Mouse (Mus musculus): ENCODE data around the gene Prr14. TPM values are rescaled to one million over a fixed set of nuclear protein-coding genes. Genes with fewer than 3 reads are reported as not detected.
A peak's percentile ranks its signal among the peaks of the same experiment; 100 is the strongest.
"Not testable (repeated sequence)": the region's sequence is repeated elsewhere in the genome, so short reads cannot be mapped to it uniquely, and the experiment has no call there.

The Prr14 gene
- polyA plus RNA-seq (2016; fragmentation: Nextera tagmentation; extraction: Ambion mirVana) = 41.0 and 43.7 TPM in 2 replicates

- H3K36me3 ChIP-seq = peaks cover 81% of the 10 kb centered on the region
- H3K4me3 ChIP-seq (replicated peaks); H3K4me2 ChIP-seq; H3K9ac ChIP-seq (replicated peaks); H3K27ac ChIP-seq; H3K27me3 ChIP-seq; H3K9me3 ChIP-seq; H3K4me1 ChIP-seq (replicated peaks); ATAC-seq (ENCODE audit: insufficient number of reproducible peaks, insufficient read depth, low FRiP score, low TSS enrichment, low read depth): not testable (repeated sequence)
- 94% methylated on average over 8 of the region's 8 CpGs for WGBS
Observed at GRCm38 (mm10) chr7:127459311-127459710, at the start of gene Prr14. Prr14 (plus strand) TSS chr7:127459611.

GRCm38 (mm10) chr7:127411418-127411817 is 48.0 kb upstream of the Prr14 start:
- WGBS = 86% methylated on average over 2 of the region's 2 CpGs
- no peaks in the 10 kb centered on the region for H3K27me3 ChIP-seq
- no peaks in the 10 kb centered on the region for H3K9me3 ChIP-seq
- H3K36me3 ChIP-seq = peaks cover 3% of the 10 kb centered on the region; the same call in 1 of the 2 replicates
- ATAC-seq (ENCODE audit: insufficient number of reproducible peaks, insufficient read depth, low FRiP score, low TSS enrichment, low read depth) = no peak
- peaks cover 2% of the 10 kb centered on the region; the same call in 1 of the 2 replicates for H3K4me1 ChIP-seq (replicated peaks)
- no peak overlapping the region for H3K27ac ChIP-seq
- no peak overlapping the region for H3K4me2 ChIP-seq
- no peak overlapping the region for H3K4me3 ChIP-seq (replicated peaks)
- no peak overlapping the region for H3K9ac ChIP-seq (replicated peaks)

- ATAC-seq (ENCODE audit: insufficient number of reproducible peaks, insufficient read depth, low FRiP score, low TSS enrichment, low read depth) = peak; percentile 88
- Histone ChIP-seq H3K27ac (peak within 1 kb of the TSS; percentile 77), H3K36me3 (peaks cover 23% of the 10 kb centered on the region), H3K9me3 (no peaks in the 10 kb centered on the region), H3K4me1 (replicated peaks) (peaks cover 14% of the 10 kb centered on the region), H3K4me2 (peak within 1 kb of the TSS; percentile 95), H3K4me3 (replicated peaks) (peak within 1 kb of the TSS; percentile 88), H3K9ac (replicated peaks) (peak within 1 kb of the TSS; percentile 83), H3K27me3 (peaks cover 22% of the 10 kb centered on the region)
- 2% methylated on average over 48 of the region's 48 CpGs for WGBS
Observed at GRCm38 (mm10) chr7:127421388-127422191, 37.8 kb upstream of the Prr14 start, which contains the start of gene Zfp688. Zfp688 (minus strand) TSS chr7:127422068.

GRCm38 (mm10) chr7:127422247-127422646 is 37.2 kb upstream of the Prr14 start:
- 0 out of 2 replicates have a peak, but pooled peaks have one; percentile 66 for ATAC-seq (ENCODE audit: insufficient number of reproducible peaks, insufficient read depth, low FRiP score, low TSS enrichment, low read depth)
- 3% methylated on average over 15 of the region's 15 CpGs for WGBS

GRCm38 (mm10) chr7:127425291-127425690 is 34.1 kb upstream of the Prr14 start:
- ATAC-seq (ENCODE audit: insufficient number of reproducible peaks, insufficient read depth, low FRiP score, low TSS enrichment, low read depth) = no peak
- no peak overlapping the region for H3K4me2 ChIP-seq
- H3K9me3 ChIP-seq = no peaks in the 10 kb centered on the region
- no peak overlapping the region for H3K9ac ChIP-seq (replicated peaks)
- no peaks in the 10 kb centered on the region for H3K36me3 ChIP-seq
- H3K27me3 ChIP-seq = peaks cover 22% of the 10 kb centered on the region
- no peak overlapping the region for H3K27ac ChIP-seq
- H3K4me3 ChIP-seq (replicated peaks) = no peak overlapping the region
- H3K4me1 ChIP-seq (replicated peaks) = peaks cover 14% of the 10 kb centered on the region
- WGBS = 89% methylated on average over 3 of the region's 3 CpGs

More at GRCm38 (mm10) chr7:127422247-127422646, 37.2 kb upstream of the Prr14 start:
- Histone ChIP-seq H3K27ac (peak overlapping the region; percentile 77), H3K9ac (replicated peaks) (0 out of 2 replicates have a peak overlapping the region, but pooled peaks have one; percentile 83), H3K27me3 (peaks cover 22% of the 10 kb centered on the region), H3K4me1 (replicated peaks) (peaks cover 14% of the 10 kb centered on the region), H3K4me3 (replicated peaks) (peak overlapping the region; percentile 88), H3K4me2 (peak overlapping the region; percentile 95), H3K9me3 (no peaks in the 10 kb centered on the region), H3K36me3 (peaks cover 22% of the 10 kb centered on the region)

GRCm38 (mm10) chr7:127425911-127426310 is 33.5 kb upstream of the Prr14 start:
- H3K4me1 ChIP-seq (replicated peaks) = peaks cover 13% of the 10 kb centered on the region
- H3K9ac ChIP-seq (replicated peaks) = no peak overlapping the region
- H3K36me3 ChIP-seq = no peaks in the 10 kb centered on the region
- no peaks in the 10 kb centered on the region for H3K9me3 ChIP-seq
- H3K27me3 ChIP-seq = peaks cover 22% of the 10 kb centered on the region
- no peak for ATAC-seq (ENCODE audit: insufficient number of reproducible peaks, insufficient read depth, low FRiP score, low TSS enrichment, low read depth)
- no peak overlapping the region for H3K4me2 ChIP-seq
- 92% methylated on average over 2 of the region's 2 CpGs for WGBS
- no peak overlapping the region for H3K27ac ChIP-seq
- no peak overlapping the region for H3K4me3 ChIP-seq (replicated peaks)

- H3K27ac ChIP-seq = no peak overlapping the region
- 76% methylated on average over 3 of the region's 3 CpGs for WGBS
- H3K4me1 ChIP-seq (replicated peaks) = peaks cover 9% of the 10 kb centered on the region
- H3K4me3 ChIP-seq (replicated peaks) = no peak overlapping the region
- H3K27me3 ChIP-seq = peaks cover 22% of the 10 kb centered on the region
- no peaks in the 10 kb centered on the region for H3K36me3 ChIP-seq
- H3K4me2 ChIP-seq = no peak overlapping the region
- no peaks in the 10 kb centered on the region for H3K9me3 ChIP-seq
- no peak overlapping the region for H3K9ac ChIP-seq (replicated peaks)
- no peak for ATAC-seq (ENCODE audit: insufficient number of reproducible peaks, insufficient read depth, low FRiP score, low TSS enrichment, low read depth)
Observed at GRCm38 (mm10) chr7:127426354-127426753, 33.1 kb upstream of the Prr14 start.

GRCm38 (mm10) chr7:127435206-127435605 is 24.2 kb upstream of the Prr14 start:
- H3K9me3 ChIP-seq = peaks cover 12% of the 10 kb centered on the region
- H3K9ac ChIP-seq (replicated peaks) = no peak overlapping the region
- no peaks in the 10 kb centered on the region for H3K27me3 ChIP-seq
- no peak for ATAC-seq (ENCODE audit: insufficient number of reproducible peaks, insufficient read depth, low FRiP score, low TSS enrichment, low read depth)
- no peaks in the 10 kb centered on the region for H3K36me3 ChIP-seq
- no peak overlapping the region for H3K4me3 ChIP-seq (replicated peaks)
- H3K27ac ChIP-seq = no peak overlapping the region
- H3K4me1 ChIP-seq (replicated peaks) = no peaks in the 10 kb centered on the region
- H3K4me2 ChIP-seq = no peak overlapping the region
- WGBS = 88% methylated on average over 4 of the region's 4 CpGs

GRCm38 (mm10) chr7:127437724-127438123 is 21.7 kb upstream of the Prr14 start:
- Histone ChIP-seq H3K9ac (replicated peaks) (no peak overlapping the region), H3K9me3 (peaks cover 12% of the 10 kb centered on the region), H3K4me2 (no peak overlapping the region), H3K4me3 (replicated peaks) (no peak overlapping the region), H3K36me3 (peaks cover 15% of the 10 kb centered on the region), H3K4me1 (replicated peaks) (no peaks in the 10 kb centered on the region), H3K27ac (no peak overlapping the region), H3K27me3 (no peaks in the 10 kb centered on the region)
- 90% methylated on average over 3 of the region's 3 CpGs for WGBS
- no peak for ATAC-seq (ENCODE audit: insufficient number of reproducible peaks, insufficient read depth, low FRiP score, low TSS enrichment, low read depth)

GRCm38 (mm10) chr7:127443976-127444375 is 15.4 kb upstream of the Prr14 start:
- Histone ChIP-seq H3K4me2 (no peak overlapping the region), H3K9ac (replicated peaks) (no peak overlapping the region)
- 92% methylated on average over 20 of the region's 20 CpGs for WGBS

GRCm38 (mm10) chr7:127448521-127449300 is 10.7 kb upstream of the Prr14 start, which contains the start of gene Zfp689:
Zfp689 (minus strand) TSS chr7:127449158.
- under 1% methylated on average over 54 of the region's 54 CpGs for WGBS
- peak within 1 kb of the TSS; percentile 76 for H3K4me2 ChIP-seq
- H3K36me3 ChIP-seq = peaks cover 65% of the 10 kb centered on the region
- peaks cover 37% of the 10 kb centered on the region for H3K4me1 ChIP-seq (replicated peaks)
- no peaks in the 10 kb centered on the region for H3K27me3 ChIP-seq
- peak within 1 kb of the TSS; percentile 96 for H3K9ac ChIP-seq (replicated peaks)
- peak; percentile 82 for ATAC-seq (ENCODE audit: insufficient number of reproducible peaks, insufficient read depth, low FRiP score, low TSS enrichment, low read depth)
- H3K27ac ChIP-seq = peak within 1 kb of the TSS; percentile 97
- H3K9me3 ChIP-seq = no peaks in the 10 kb centered on the region
- H3K4me3 ChIP-seq (replicated peaks) = peak within 1 kb of the TSS; percentile 80

More at GRCm38 (mm10) chr7:127443976-127444375, 15.4 kb upstream of the Prr14 start:
- Histone ChIP-seq H3K4me1 (replicated peaks) (peaks cover 5% of the 10 kb centered on the region), H3K9me3 (no peaks in the 10 kb centered on the region), H3K27ac (no peak overlapping the region), H3K4me3 (replicated peaks) (no peak overlapping the region), H3K27me3 (no peaks in the 10 kb centered on the region), H3K36me3 (peaks cover 64% of the 10 kb centered on the region)
- ATAC-seq (ENCODE audit: insufficient number of reproducible peaks, insufficient read depth, low FRiP score, low TSS enrichment, low read depth) = no peak
